Mouse (Mus musculus) liver, embryonic 12.5 days (tissue): Measurements from ENCODE around the gene Cpeb2. TPM values are rescaled to one million over a fixed set of nuclear protein-coding genes. Genes with fewer than 3 reads are reported as not detected.

Experiments used
- ATAC-seq: fragments of 200-750 bp; cut with Nextera tagmentation; 2 replicates; pipeline ENCODE4 v1.8.0; 2017; ENCODE audit warnings: moderate number of reproducible peaks, mild to moderate bottlenecking, moderate library complexity
- H3K27ac ChIP-seq: fragments of 300-500 bp; sonication (generic); 2 replicates; pipeline ENCODE4 v1.5.1; 2016; ENCODE audit warnings: mild to moderate bottlenecking
- H3K27me3 ChIP-seq: fragments of 300-500 bp; sonication (generic); replicated peaks from 2 replicates; pipeline ENCODE4 v1.6.1; 2016; ENCODE audit warnings: mild to moderate bottlenecking, moderate library complexity
- H3K36me3 ChIP-seq: fragments of 300-500 bp; sonication (generic); 2 replicates; pipeline ENCODE4 v1.6.1; 2016; ENCODE audit warnings: mild to moderate bottlenecking, moderate library complexity
- H3K4me1 ChIP-seq: fragments of 300-500 bp; sonication (generic); 2 replicates; pipeline ENCODE4 v1.6.1; 2016
- H3K4me2 ChIP-seq: fragments of 300-500 bp; sonication (generic); 2 replicates; pipeline ENCODE4 v1.6.1; 2016; ENCODE audit warnings: mild to moderate bottlenecking, moderate library complexity
- H3K4me3 ChIP-seq: fragments of 300-500 bp; sonication (generic); 2 replicates; pipeline ENCODE4 v1.5.1; 2016; ENCODE audit warnings: mild to moderate bottlenecking, moderate library complexity
- H3K9ac ChIP-seq: fragments of 300-500 bp; sonication (generic); 2 replicates; pipeline ENCODE4 v1.6.1; 2016; ENCODE audit warnings: mild to moderate bottlenecking, moderate library complexity
- H3K9me3 ChIP-seq: fragments of 300-500 bp; sonication (generic); replicated peaks from 2 replicates; pipeline ENCODE4 v1.6.1; 2016; ENCODE audit warnings: mild to moderate bottlenecking, moderate library complexity
- WGBS: fragments of 180-500 bp; shearing (Covaris S2); methylation state at CpG from one replicate; pipeline ENCODE4 v1.1.7; 2016; ENCODE audit not compliant: insufficient replicate concordance; 5-methylcytosine and 5-hydroxymethylcytosine counted together
- polyA plus RNA-seq: library from polyadenylated mRNA; unstranded; fragments of >200 nt; fragmentation: Nextera tagmentation; extraction: Ambion mirVana; gene quantifications from 2 replicates; pipeline ENCODE4 v1.2.1, GENCODE M21; 2016

The Cpeb2 gene
- polyA plus RNA-seq, 1 experiment from 2014 or later, result 0.91 TPM

DNA sequence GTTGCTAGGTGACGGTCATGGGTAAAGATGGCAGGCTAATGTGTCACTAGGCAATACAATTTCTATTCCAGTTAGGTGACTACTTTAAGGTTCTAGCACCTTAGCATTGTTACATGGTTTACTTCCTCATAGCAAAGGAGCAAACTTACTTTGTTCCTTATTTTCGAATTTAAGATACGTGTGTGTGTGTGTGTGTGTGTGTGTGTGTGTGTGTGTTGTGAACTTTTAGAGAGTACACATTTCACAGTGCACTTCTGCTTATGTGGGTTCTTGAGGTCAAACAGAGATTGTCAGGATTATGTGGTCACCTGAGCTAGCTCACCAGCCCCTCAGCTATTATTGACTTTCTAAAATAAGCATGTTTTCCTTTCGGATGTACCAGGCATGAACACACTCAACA is 60.2 kb downstream of the Cpeb2 start:
- WGBS, result 68% methylated on average over 4 of the region's 4 CpGs
- Histone ChIP-seq H3K4me2 (no peak overlapping the region), H3K36me3 (0 out of 2 replicates have a peak, but pooled peaks cover 4% of the 10 kb centered on the region), H3K27ac (no peak overlapping the region), H3K4me1 (no peaks in the 10 kb centered on the region), H3K27me3 (no peaks in the 10 kb centered on the region), H3K4me3 (no peak overlapping the region), H3K9me3 (no peaks in the 10 kb centered on the region), H3K9ac (no peak overlapping the region)
- no peak for ATAC-seq

- Histone ChIP-seq H3K4me2 (no peak overlapping the region), H3K4me3 (no peak overlapping the region), H3K9ac (no peak overlapping the region), H3K27ac (no peak overlapping the region), H3K27me3 (no peaks in the 10 kb centered on the region), H3K9me3 (no peaks in the 10 kb centered on the region), H3K36me3 (no peaks in the 10 kb centered on the region), H3K4me1 (no peaks in the 10 kb centered on the region)
- no peak for ATAC-seq
- WGBS, result 74% methylated on average over 7 of the region's 7 CpGs
These were observed 64.5 kb downstream of the Cpeb2 start for GRCm38 (mm10) chr5:43297459-43297858.

GRCm38 (mm10) chr5:43298975-43299374 is 66.0 kb downstream of the Cpeb2 start:
- no peaks in the 10 kb centered on the region for H3K4me1 ChIP-seq
- H3K9me3 ChIP-seq, result no peaks in the 10 kb centered on the region
- ATAC-seq, result no peak
- no peaks in the 10 kb centered on the region for H3K27me3 ChIP-seq
- no peak overlapping the region for H3K4me2 ChIP-seq
- H3K36me3 ChIP-seq, result no peaks in the 10 kb centered on the region
- H3K4me3 ChIP-seq, result no peak overlapping the region
- WGBS, result 66% methylated on average over 2 of the region's 2 CpGs
- no peak overlapping the region for H3K27ac ChIP-seq
- H3K9ac ChIP-seq, result no peak overlapping the region

- Histone ChIP-seq H3K4me2 (no peak overlapping the region), H3K4me1 (no peaks in the 10 kb centered on the region), H3K9me3 (no peaks in the 10 kb centered on the region), H3K9ac (no peak overlapping the region), H3K27ac (no peak overlapping the region), H3K27me3 (no peaks in the 10 kb centered on the region), H3K36me3 (no peaks in the 10 kb centered on the region), H3K4me3 (no peak overlapping the region)
- no peak for ATAC-seq
- WGBS, result 76% methylated on average over 5 of the region's 5 CpGs
These were observed 67.1 kb downstream of the Cpeb2 start for GRCm38 (mm10) chr5:43300076-43300475.

DNA sequence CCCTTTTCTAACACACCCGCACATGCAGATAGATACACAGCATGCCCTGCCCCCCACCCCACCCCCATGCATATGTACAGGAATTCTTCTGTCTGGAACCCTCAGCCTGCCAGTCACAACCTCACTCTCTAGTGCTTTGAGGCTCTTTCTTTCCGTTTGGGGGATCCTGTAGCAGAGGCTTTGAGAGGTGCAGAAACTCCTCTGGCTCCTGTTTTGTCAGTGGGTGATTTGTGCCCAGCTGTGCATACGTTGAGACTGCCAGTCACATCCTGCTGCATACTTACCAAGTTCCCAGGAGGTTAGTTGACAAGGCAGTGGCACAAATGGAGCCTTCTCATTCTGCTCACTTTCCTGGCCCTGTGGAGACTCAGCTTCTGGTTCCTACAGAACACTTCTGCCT is 68.0 kb downstream of the Cpeb2 start:
- Histone ChIP-seq H3K27ac (no peak overlapping the region), H3K9ac (no peak overlapping the region), H3K4me2 (no peak overlapping the region), H3K4me3 (no peak overlapping the region), H3K36me3 (no peaks in the 10 kb centered on the region), H3K4me1 (no peaks in the 10 kb centered on the region), H3K9me3 (no peaks in the 10 kb centered on the region), H3K27me3 (no peaks in the 10 kb centered on the region)
- no peak for ATAC-seq
- 31% methylated on average over 3 of the region's 3 CpGs for WGBS

DNA sequence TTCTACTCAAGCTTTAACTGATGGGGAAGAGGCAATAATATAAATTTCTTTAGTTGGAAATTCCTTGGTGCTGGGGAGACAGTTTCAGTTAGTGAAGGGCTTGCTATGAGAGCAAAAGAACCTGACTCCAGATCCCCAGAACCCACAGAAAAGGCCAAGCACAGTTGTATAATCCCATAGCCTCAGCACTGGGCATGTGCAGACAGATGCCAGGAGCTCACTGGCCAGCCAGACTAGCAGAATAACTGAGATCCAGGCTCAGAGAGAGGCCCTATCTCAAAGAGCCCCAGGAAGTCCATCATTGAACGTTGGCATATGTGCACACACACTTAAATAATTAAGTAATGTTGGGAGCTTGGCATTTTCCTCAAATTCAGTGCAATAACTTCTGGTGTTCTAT is 70.5 kb downstream of the Cpeb2 start:
- Histone ChIP-seq H3K4me1 (no peaks in the 10 kb centered on the region), H3K4me2 (no peak overlapping the region), H3K9ac (no peak overlapping the region), H3K9me3 (no peaks in the 10 kb centered on the region), H3K36me3 (no peaks in the 10 kb centered on the region), H3K4me3 (no peak overlapping the region), H3K27me3 (no peaks in the 10 kb centered on the region), H3K27ac (no peak overlapping the region)
- ATAC-seq, result no peak
- WGBS, result 43% methylated on average over 1 of the region's 1 CpGs

DNA sequence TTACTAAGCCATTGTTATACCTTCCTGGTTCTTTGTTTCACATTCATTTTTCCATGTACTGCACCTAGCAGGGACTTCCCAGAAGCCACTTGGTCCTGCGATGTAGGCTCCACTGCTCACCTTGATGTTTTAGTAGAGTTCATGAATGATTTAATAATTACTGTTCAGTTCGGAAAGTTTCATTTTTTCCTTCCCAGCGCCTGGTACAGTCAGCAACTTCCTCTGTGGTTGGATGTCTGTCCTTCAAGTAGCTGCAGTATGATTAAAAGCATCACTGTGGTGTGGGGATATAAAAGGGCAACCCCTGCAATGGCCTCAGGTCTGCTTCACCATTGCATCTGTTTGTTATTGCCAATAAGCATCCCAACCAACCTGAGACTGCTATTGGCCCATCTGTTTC is 72.5 kb downstream of the Cpeb2 start:
- no peaks in the 10 kb centered on the region for H3K9me3 ChIP-seq
- no peaks in the 10 kb centered on the region for H3K27me3 ChIP-seq
- no peak overlapping the region for H3K4me3 ChIP-seq
- H3K27ac ChIP-seq, result no peak overlapping the region
- H3K4me2 ChIP-seq, result no peak overlapping the region
- H3K9ac ChIP-seq, result no peak overlapping the region
- H3K36me3 ChIP-seq, result no peaks in the 10 kb centered on the region
- WGBS, result 69% methylated on average over 3 of the region's 3 CpGs
- no peaks in the 10 kb centered on the region for H3K4me1 ChIP-seq
- ATAC-seq, result no peak

GRCm38 (mm10) chr5:43309961-43310360 is 77.0 kb downstream of the Cpeb2 start:
- ATAC-seq, result no peak; the same call in 1 of the 2 replicates
- H3K36me3 ChIP-seq, result no peaks in the 10 kb centered on the region
- H3K9me3 ChIP-seq, result no peaks in the 10 kb centered on the region
- H3K4me1 ChIP-seq, result no peaks in the 10 kb centered on the region
- H3K27ac ChIP-seq, result no peak overlapping the region
- 41% methylated on average over 4 of the region's 4 CpGs for WGBS
- H3K4me3 ChIP-seq, result no peak overlapping the region
- no peak overlapping the region for H3K9ac ChIP-seq
- H3K4me2 ChIP-seq, result no peak overlapping the region
- no peaks in the 10 kb centered on the region for H3K27me3 ChIP-seq

GRCm38 (mm10) chr5:43324311-43324862 is 91.4 kb downstream of the Cpeb2 start:
- no peak overlapping the region for H3K27ac ChIP-seq
- no peaks in the 10 kb centered on the region for H3K36me3 ChIP-seq
- no peak overlapping the region for H3K4me2 ChIP-seq
- 74% methylated on average over 3 of the region's 3 CpGs for WGBS
- H3K4me3 ChIP-seq, result no peak overlapping the region
- H3K4me1 ChIP-seq, result no peaks in the 10 kb centered on the region
- no peak overlapping the region for H3K9ac ChIP-seq
- H3K9me3 ChIP-seq, result no peaks in the 10 kb centered on the region
- no peak for ATAC-seq
- no peaks in the 10 kb centered on the region for H3K27me3 ChIP-seq

DNA sequence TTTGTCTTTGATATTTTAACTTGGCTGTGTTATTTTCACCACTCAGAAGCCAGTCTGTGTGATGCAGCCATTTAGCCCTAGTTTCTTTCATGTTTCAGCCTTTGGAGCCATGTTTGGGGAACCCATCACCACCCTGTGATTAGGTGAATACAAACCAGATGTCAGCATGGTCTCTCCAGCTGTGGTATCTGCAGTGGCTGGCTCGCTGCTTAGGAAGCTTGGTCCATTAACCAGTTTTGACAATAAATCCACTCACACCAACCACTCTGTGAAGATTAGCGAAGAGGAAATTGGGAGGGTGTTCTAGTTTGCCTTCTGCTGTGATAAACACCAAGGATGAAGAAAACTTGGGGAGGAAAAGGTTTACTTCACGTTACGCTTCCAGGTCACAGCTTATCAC is 92.6 kb downstream of the Cpeb2 start:
- H3K9ac ChIP-seq, result no peak overlapping the region
- no peak overlapping the region for H3K4me2 ChIP-seq
- H3K27me3 ChIP-seq, result no peaks in the 10 kb centered on the region
- no peaks in the 10 kb centered on the region for H3K36me3 ChIP-seq
- no peak overlapping the region for H3K4me3 ChIP-seq
- no peaks in the 10 kb centered on the region for H3K9me3 ChIP-seq
- H3K27ac ChIP-seq, result no peak overlapping the region
- H3K4me1 ChIP-seq, result no peaks in the 10 kb centered on the region
- no peak for ATAC-seq
- 46% methylated on average over 4 of the region's 4 CpGs for WGBS

DNA sequence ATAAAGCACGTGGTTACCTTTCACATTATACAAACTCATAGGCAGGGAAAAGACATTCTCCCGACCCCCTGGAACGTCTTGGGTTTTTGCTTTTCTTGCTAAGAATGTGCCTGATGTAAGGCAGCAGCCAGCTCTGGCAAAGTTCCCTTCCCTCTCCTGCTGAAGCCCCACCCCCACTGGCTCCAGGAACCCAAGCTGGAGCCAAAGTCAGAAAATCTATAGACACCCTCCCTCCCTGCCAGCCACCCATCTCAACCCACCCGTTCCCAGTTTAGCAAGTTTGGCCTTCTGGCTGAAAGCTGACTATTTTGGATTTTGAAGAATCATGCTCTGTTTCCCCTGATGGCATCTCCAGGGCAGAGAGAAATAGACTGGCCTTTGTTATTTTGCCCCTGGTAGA is 95.6 kb downstream of the Cpeb2 start:
- Histone ChIP-seq H3K4me2 (no peak overlapping the region), H3K9ac (no peak overlapping the region), H3K27ac (no peak overlapping the region), H3K4me3 (no peak overlapping the region), H3K27me3 (no peaks in the 10 kb centered on the region), H3K36me3 (no peaks in the 10 kb centered on the region), H3K9me3 (no peaks in the 10 kb centered on the region), H3K4me1 (no peaks in the 10 kb centered on the region)
- WGBS, result 36% methylated on average over 4 of the region's 4 CpGs
- no peak for ATAC-seq

- Histone ChIP-seq H3K27ac (no peak overlapping the region), H3K27me3 (no peaks in the 10 kb centered on the region), H3K4me2 (no peak overlapping the region), H3K9ac (no peak overlapping the region), H3K4me3 (no peak overlapping the region), H3K4me1 (no peaks in the 10 kb centered on the region), H3K36me3 (no peaks in the 10 kb centered on the region), H3K9me3 (no peaks in the 10 kb centered on the region)
- ATAC-seq, result no peak
- 74% methylated on average over 3 of the region's 3 CpGs for WGBS
These were observed 97.3 kb downstream of the Cpeb2 start for GRCm38 (mm10) chr5:43330260-43330659.

GRCm38 (mm10) chr5:43334469-43334868 is 101.5 kb downstream of the Cpeb2 start:
- no peak overlapping the region for H3K27ac ChIP-seq
- no peaks in the 10 kb centered on the region for H3K4me1 ChIP-seq
- H3K27me3 ChIP-seq, result no peaks in the 10 kb centered on the region
- H3K36me3 ChIP-seq, result no peaks in the 10 kb centered on the region
- H3K4me2 ChIP-seq, result no peak overlapping the region
- no peak overlapping the region for H3K9ac ChIP-seq
- H3K4me3 ChIP-seq, result no peak overlapping the region
- 70% methylated on average over 2 of the region's 2 CpGs for WGBS
- ATAC-seq, result no peak
- H3K9me3 ChIP-seq, result no peaks in the 10 kb centered on the region
